Mouse (Mus musculus) thymus, adult 2 months (tissue): ENCODE measurements around the gene Slc25a39. TPM values are rescaled to one million over a fixed set of nuclear protein-coding genes. Genes with fewer than 3 reads are reported as not detected.
"Not testable (repeated sequence)": the region's sequence is repeated elsewhere in the genome, so short reads cannot be mapped to it uniquely, and the experiment has no call there.

ENCODE experiments used
- DNase-seq: peaks from one replicate; pipeline ENCODE4 v3.0.0; 2021
- H3K27ac ChIP-seq: fragments of 200-500 bp; 2 replicates; pipeline ENCODE4 v1.5.1; 2012; ENCODE audit warnings: low read length, control low read depth; ENCODE audit not compliant: control insufficient read depth, insufficient read depth
- H3K27me3 ChIP-seq: fragments of 200-500 bp; 2 replicates; pipeline ENCODE4 v1.6.1; 2012; ENCODE audit warnings: mild to moderate bottlenecking, low read length, moderate library complexity, mixed read lengths; ENCODE audit not compliant: control insufficient read depth, insufficient read depth
- H3K36me3 ChIP-seq: fragments of 200-500 bp; 2 replicates; pipeline ENCODE4 v1.6.1; 2012; ENCODE audit warnings: mild to moderate bottlenecking, low read length, moderate library complexity; ENCODE audit not compliant: control insufficient read depth, insufficient read depth
- H3K4me1 ChIP-seq: fragments of 200-500 bp; replicated peaks from 2 replicates; pipeline ENCODE4 v1.6.1; 2012; ENCODE audit warnings: low read length; ENCODE audit not compliant: control insufficient read depth, insufficient read depth
- H3K4me3 ChIP-seq: fragments of 200-500 bp; 2 replicates; pipeline ENCODE4 v1.5.1; 2012; ENCODE audit warnings: mild to moderate bottlenecking, low read length, control low read depth, moderate library complexity; ENCODE audit not compliant: control insufficient read depth, insufficient read depth
- CTCF ChIP-seq: fragments of 200-500 bp; IDR thresholded peaks from 2 replicates; pipeline ENCODE4 v1.5.1; 2012; ENCODE audit warnings: mild to moderate bottlenecking, control low read depth, low read length, moderate library complexity, borderline replicate concordance; ENCODE audit not compliant: control insufficient read depth, poor library complexity, insufficient read depth; ENCODE audit errors: extremely low read depth
- POLR2A ChIP-seq: fragments of 200-500 bp; IDR thresholded peaks from 2 replicates; pipeline ENCODE4 v1.6.1; 2012; ENCODE audit warnings: mild to moderate bottlenecking, low read length, control low read depth, moderate library complexity; ENCODE audit not compliant: control insufficient read depth, poor library complexity, insufficient read depth; ENCODE audit errors: extremely low read depth
- WGBS: fragments of 180-500 bp; shearing (Covaris S2); methylation state at CpG from one replicate; pipeline ENCODE4 v1.1.7; 2018; 5-methylcytosine and 5-hydroxymethylcytosine counted together
- polyA plus RNA-seq: library from polyadenylated mRNA; depleted of rRNA; stranded (reverse); fragments of >200 nt; gene quantifications from 2 replicates; pipeline ENCODE4 v1.2.3, GENCODE M21; 2012

Gene Slc25a39
- polyA plus RNA-seq, 1 experiment, result 235 TPM

DNA sequence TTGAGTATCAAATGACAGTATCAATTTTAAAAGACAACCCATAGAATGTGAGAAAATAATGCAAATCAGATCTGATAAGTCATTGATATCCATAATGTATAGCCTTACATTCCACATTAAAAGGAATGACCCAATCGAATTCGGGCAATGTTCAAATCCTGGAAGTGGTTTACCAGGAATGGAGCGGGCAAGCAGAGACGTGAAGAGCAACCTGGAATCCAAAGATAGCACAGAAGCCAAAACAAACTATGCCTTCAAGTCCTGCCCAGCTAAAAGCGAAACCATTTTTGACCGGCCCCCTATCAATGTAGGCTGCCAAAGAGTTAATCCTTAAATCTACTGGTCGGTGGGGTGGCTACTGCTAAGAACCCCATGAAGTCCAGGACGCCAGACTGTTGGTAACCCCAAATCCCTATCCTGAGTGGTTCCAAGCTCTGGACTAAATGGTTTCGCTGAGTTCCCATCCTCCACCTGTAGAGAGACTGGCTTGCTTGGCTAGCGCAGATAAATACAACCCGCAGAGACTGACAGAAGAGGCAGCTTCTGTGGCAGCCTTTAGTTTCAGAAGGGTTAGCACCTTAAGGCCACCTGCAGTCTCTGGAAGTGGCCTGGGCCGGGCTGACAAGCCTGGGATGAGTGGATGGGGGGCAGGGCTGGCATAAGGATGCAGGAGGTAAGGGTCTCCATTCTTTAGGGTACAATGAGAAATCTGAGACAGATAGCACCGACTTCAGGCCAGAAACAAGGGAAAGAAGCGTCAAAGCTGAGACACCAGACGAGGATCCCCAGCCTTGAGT lies 15.1 kb downstream of the Slc25a39 start:
- H3K27me3 ChIP-seq, result 0 out of 2 replicates have a peak, but pooled peaks cover 2% of the 10 kb centered on the region
- DNase-seq, result no peak
- no peak overlapping the region for H3K4me3 ChIP-seq
- no peaks in the 10 kb centered on the region for H3K36me3 ChIP-seq
- 26% methylated on average over 15 of the region's 15 CpGs for WGBS
- TF ChIP-seq CTCF, result no peak
- TF ChIP-seq POLR2A, result no peak
- H3K4me1 ChIP-seq, result peaks cover 16% of the 10 kb centered on the region
- H3K27ac ChIP-seq, result no peak overlapping the region

DNA sequence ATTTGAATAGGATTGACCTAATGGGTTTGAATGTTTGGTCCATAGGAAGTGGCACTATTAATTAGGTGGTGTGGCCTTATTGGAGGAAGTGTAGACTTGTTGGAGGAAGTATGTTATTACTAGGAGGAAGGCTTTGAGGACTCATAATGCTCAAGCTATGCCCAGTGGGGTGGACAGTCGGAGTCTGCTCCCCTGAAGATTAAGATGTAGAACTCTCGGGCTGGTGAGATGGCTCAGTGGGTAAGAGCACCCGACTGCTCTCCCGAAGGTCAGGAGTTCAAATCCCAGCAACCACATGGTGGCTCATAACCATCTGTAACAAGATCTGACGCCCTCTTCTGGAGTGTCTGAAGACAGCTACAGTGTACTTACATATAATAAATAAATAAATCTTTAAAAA lies 18.3 kb downstream of the Slc25a39 start:
- H3K4me3 ChIP-seq, result not testable (repeated sequence)
- WGBS, result 83% methylated on average over 4 of the region's 5 CpGs

DNA sequence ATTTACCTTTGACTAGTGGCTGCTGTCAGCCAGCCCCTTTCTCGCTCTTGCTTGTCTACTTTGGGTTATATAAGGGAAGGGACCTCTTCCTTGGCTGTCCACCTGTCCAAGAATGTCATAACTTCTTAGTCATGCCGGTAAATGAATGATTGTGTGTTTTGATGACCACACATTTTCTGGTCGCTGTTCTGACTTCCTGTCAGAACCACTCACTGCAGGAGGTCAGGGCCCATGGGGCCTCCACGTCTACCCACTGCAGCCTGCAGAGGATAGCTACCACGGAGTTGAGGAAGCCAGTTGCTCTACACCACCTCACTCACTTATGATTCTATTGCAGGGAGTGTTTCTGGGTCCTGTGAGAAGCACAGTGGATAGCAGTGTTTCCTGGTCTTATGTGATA lies 21.6 kb downstream of the Slc25a39 start:
- 26% methylated on average over 5 of the region's 5 CpGs for WGBS
- H3K27me3 ChIP-seq, result 0 out of 2 replicates have a peak, but pooled peaks cover 2% of the 10 kb centered on the region

More for the DNA sequence above, 18.3 kb downstream of the Slc25a39 start:
- not testable (repeated sequence) for H3K27ac ChIP-seq, DNase-seq, H3K36me3 ChIP-seq, H3K27me3 ChIP-seq
- H3K4me1 ChIP-seq, result peaks cover 16% of the 10 kb centered on the region

DNA sequence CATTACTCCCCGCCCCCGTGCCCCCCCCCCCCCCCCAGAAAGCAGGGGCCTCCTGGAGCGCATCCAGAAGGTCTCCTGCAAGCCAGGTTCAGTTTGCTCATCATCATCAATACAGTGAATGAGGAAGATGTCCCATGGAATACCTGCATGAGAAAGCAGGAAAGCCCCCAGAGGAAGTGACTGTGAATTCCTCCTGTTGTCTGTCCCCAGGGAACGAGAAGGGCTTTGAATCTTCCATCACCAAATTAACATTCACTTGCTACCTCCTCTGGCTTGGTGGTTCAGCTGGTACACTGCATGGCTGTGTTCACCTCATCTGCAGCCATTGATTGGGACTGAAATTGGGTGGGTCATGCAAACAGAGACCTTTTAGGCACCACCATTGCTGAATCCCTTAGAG lies 22.7 kb downstream of the Slc25a39 start:
- no peaks in the 10 kb centered on the region for H3K4me1 ChIP-seq
- no peak for TF ChIP-seq POLR2A
- TF ChIP-seq CTCF, result no peak
- no peak for DNase-seq
- no peak overlapping the region for H3K27ac ChIP-seq
- WGBS, result 53% methylated on average over 4 of the region's 4 CpGs
- no peaks in the 10 kb centered on the region for H3K27me3 ChIP-seq
- no peaks in the 10 kb centered on the region for H3K36me3 ChIP-seq
- H3K4me3 ChIP-seq, result no peak overlapping the region

More for the DNA sequence above, 21.6 kb downstream of the Slc25a39 start:
- H3K27ac ChIP-seq, result no peak overlapping the region
- H3K4me3 ChIP-seq, result no peak overlapping the region
- H3K4me1 ChIP-seq, result no peaks in the 10 kb centered on the region
- TF ChIP-seq POLR2A, result no peak
- TF ChIP-seq CTCF, result no peak
- no peaks in the 10 kb centered on the region for H3K36me3 ChIP-seq
- no peak for DNase-seq

DNA sequence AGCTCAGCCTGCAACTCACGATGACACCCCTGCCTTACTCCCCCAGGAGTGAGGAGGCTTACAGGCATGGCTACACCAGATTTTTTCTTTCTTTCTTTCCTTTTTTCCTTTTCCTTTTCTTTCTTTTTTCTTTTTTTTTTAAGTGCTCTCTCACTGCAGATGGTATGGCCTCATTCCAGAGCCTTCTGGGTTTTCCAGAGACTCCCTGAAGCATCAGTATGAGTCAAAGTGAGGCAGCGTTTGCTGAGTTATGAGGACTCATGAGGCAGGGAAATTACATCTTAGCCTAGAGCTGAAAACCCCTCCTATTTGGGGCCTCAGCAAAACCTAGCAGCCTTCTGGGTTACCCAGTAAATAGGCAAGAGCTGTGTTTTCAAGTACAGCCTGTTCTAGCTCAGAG lies 23.3 kb downstream of the Slc25a39 start:
- no peaks in the 10 kb centered on the region for H3K27me3 ChIP-seq
- H3K4me3 ChIP-seq, result no peak overlapping the region
- TF ChIP-seq CTCF, result no peak
- TF ChIP-seq POLR2A, result no peak
- H3K4me1 ChIP-seq, result no peaks in the 10 kb centered on the region
- H3K36me3 ChIP-seq, result no peaks in the 10 kb centered on the region
- no peak for DNase-seq
- H3K27ac ChIP-seq, result no peak overlapping the region
- WGBS, result 72% methylated on average over 2 of the region's 2 CpGs

DNA sequence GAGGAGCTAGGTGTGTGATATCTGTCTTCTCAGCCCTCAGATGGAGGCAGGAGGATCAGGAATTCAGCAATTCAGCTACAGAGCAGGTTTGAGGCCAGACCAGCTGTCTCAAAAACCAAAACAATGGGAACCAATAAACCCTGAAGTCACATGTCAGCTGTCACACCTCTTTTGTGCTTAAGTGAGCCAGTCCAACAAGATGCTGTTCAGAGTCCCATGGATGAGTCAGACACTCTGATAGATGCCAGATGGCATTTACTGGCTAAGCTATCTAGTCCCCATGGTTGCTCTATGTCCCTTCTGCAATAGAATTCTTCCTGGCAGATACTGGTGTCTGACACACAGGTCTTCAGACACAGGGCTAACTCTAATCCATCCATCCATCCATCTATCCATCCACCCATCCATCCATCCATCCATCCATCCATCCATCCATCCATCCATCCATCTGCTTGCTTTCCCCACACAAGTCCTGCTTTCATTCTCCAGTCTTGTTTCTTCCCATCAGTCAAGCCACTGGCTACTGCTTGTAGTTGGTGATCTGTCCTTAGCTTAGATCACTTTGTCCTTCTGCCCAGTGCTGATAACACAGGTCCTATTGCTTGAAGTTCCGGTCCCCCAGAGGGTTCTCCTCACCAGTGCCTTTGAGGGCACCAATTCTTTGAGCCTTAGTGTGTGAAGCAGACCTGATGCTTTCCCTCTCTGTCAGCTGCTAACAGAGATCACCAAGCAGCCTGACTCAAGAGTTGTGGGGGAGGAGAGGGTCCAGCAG lies 24.2 kb downstream of the Slc25a39 start:
- 86% methylated on average over 1 of the region's 1 CpGs for WGBS
- no peak overlapping the region for H3K27ac ChIP-seq
- H3K4me1 ChIP-seq, result no peaks in the 10 kb centered on the region
- no peak for DNase-seq
- H3K4me3 ChIP-seq, result no peak overlapping the region
- H3K27me3 ChIP-seq, result no peaks in the 10 kb centered on the region
- no peaks in the 10 kb centered on the region for H3K36me3 ChIP-seq
- TF ChIP-seq CTCF (no peak), POLR2A (no peak)

DNA sequence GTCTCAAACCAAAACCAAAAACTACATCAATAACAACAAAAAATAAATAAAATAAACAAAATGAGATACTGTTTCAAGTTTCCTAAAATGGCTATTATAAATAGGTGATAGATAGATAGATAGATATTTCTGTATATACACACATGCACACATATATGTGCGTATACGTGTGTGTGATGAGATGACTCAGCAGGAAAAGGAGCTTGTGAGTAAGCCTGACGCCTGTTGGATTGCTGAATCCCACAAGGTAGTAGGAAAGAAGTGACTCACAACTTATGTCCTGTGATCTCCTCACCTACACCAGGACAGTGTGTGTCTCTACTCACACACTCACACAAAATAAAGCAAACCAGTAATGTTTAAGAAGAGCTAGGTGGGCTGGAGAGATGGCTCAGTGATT lies 25.0 kb downstream of the Slc25a39 start:
- Histone ChIP-seq H3K4me1 (no peaks in the 10 kb centered on the region), H3K4me3 (no peak overlapping the region), H3K27ac (no peak overlapping the region), H3K36me3 (no peaks in the 10 kb centered on the region), H3K27me3 (no peaks in the 10 kb centered on the region)
- TF ChIP-seq CTCF, result no peak
- TF ChIP-seq POLR2A, result no peak
- WGBS, result 57% methylated on average over 3 of the region's 3 CpGs
- DNase-seq, result no peak
